Mouse (Mus musculus): ENCODE results near the gene Tie1. TPM values are rescaled to one million over a fixed set of nuclear protein-coding genes. Genes with fewer than 3 reads are reported as not detected.
A peak's percentile ranks its signal among the peaks of the same experiment; 100 is the strongest.

Tie1 gene
- total RNA-seq, 2 experiments from 2014 or later = 13.6 to 13.7 TPM

DNA sequence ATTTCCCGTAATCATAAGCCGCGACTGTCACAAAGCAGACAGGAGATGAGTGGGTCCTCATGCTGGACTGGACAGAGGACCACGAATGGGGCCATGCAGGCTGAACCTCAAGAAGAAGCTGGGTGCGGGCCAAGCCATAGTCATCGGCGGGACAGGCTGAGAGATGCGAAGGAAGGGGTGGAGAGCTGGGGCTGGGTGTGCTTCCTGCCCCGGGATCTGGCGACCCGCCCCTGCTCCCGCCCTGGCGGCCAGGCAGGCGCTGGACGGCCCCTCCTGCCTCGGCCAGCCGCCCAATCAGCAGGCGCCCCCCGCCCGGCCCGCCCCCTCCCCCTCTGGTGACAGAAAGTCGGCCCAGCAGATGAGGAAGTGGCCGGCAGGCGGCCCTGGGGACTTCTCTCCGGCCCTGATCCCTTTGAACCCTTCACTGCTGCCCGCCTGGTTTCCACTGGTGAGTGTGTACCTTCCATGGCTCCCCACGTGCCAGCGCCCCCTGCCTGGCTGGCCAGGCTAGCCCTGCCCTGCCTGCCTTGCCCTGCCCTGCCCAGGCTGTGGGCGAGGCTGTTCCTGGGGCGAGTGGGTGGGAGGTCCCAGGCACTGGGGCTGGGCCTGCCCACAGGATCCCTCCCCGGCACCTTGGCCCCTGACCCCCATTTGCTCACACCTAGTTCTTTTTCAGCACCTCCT lies 62.0 kb downstream of the Tie1 start, which contains the start of gene Elovl1:
Gene Elovl1, plus strand, starts transcription at position 326 of the 684 bp plus-strand sequence.
- intact Hi-C loops (cut with DNase I) = no loop called here

DNA sequence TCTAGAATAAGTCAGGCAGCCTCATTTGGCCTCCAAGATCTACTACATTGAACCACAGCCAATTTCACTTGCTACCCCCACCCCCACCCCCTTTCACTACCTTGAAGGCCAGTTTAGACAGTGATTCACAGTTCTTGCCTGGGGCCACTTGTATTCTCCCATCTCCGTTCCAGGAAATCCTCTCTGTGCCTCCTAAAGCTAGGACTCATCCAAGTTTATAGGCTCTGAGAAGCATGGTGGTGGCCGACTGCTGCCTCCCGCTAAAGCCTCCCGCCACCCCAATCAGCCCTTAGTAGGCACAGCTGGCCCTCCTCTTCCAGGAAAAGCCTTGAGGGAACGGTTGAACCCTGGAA lies 62.5 kb downstream of the Tie1 start:
- DNase-seq (ENCODE audit: extremely low spot score in 1 of 2, low spot score in 2 of 2) = no peak
- intact Hi-C loops (cut with DNase I) = no loop called here

More for the DNA sequence above, 62.0 kb downstream of the Tie1 start, which contains the start of gene Elovl1:
- DNase-seq (ENCODE audit: extremely low spot score in 1 of 2, low spot score in 2 of 2) = peak; percentile 62 to 96

DNA sequence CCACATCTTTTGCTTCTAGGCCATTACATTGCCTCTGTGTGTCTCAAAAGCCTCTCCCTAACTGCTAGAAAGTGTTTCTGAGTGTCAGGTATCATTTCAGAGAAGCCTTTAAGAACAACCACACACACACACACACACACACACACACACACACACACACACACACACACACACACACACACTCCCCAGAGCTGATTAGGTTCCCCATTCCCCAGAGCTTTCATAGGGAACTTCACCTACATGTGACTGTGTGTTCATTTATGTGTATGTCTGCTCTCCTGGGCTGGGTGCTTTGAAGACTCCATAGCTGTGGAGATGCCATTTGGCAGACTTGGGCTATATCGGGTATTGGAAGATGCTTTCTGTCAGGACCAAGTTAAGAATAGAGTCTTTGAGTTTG lies 64.5 kb downstream of the Tie1 start:
- DNase-seq (ENCODE audit: extremely low spot score in 1 of 2, low spot score in 2 of 2) = no peak
- intact Hi-C loops (cut with DNase I) = no loop called here

DNA sequence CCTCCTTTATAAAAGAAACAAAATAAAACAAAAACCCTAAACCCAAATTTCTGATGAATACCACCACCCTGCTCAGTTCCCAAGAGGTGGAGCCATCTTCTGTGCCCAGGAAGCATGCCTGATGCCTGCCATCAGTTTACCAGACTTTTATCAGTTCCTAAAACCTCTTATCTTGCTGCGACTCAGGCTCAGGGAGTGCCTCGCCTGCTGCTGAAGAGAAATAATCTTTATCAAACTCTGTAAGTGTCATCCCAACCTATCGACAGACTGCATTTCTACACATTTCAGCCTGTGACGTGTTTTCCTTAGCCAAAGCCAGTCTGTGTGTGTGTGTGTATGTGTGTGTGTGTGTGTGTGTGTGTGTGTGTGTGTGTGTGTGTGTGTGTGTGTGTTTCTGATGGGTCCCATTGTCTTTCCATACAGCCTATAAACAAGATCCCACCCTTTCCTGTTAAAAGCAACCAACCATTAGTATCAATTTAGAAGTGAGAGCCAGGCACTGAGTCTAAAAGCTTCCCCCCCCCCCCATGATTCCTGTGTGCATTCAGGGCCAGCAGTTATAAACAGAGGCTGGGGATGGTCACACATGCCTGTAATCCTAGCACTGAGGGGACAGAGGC lies 65.2 kb downstream of the Tie1 start:
- intact Hi-C loops (cut with DNase I) = no loop called here
- no peak for DNase-seq (ENCODE audit: extremely low spot score in 1 of 2, low spot score in 2 of 2)

DNA sequence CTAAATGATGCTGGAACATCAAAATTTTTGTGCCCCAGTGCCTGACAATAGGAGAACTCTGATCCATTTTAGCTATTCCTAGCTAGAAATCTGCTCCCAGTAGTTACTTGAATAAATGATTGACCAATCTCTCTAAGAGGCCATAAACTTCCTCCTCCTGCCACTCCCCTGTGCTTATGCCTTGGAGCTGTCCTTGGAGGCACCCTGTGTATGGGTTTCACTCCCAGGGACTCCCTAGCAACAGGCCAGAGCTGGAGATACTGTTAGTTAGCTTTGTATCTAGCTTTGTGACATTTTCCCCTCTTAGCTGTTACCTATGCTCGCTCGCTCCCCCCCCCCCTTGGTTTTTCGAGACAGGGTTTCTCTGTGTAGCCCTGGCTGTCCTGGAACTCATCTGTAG lies 68.5 kb downstream of the Tie1 start:
- intact Hi-C loops (cut with DNase I) = no loop called here
- DNase-seq (ENCODE audit: extremely low spot score in 1 of 2, low spot score in 2 of 2) = no peak

Other genes with a start within 250 kb of the Tie1 start
- 100 to 1,000 TPM; 176 to 196 TPM for gene Ptprf, start 198.7 kb downstream of the Tie1 start, total RNA-seq (2021)
- 10 to 100 TPM; 36.1 to 36.6 TPM for gene Szt2, start 80.8 kb downstream of the Tie1 start, total RNA-seq (2021)
- 10 to 100 TPM; 67.9 to 72.2 TPM for gene Med8, start 80.7 kb downstream of the Tie1 start, total RNA-seq (2021)
- 10 to 100 TPM; 17.2 to 18.4 TPM for gene Elovl1, start 62.0 kb downstream of the Tie1 start, total RNA-seq (2021)
- gene Cdc20, start 52.7 kb downstream of the Tie1 start, total RNA-seq (2021) = 1 to 10 TPM; 3.3 to 3.9 TPM
- under 1 TPM in 1 of 2 experiments, not detected in 1; 0.12 TPM for gene Mpl, start 32.5 kb downstream of the Tie1 start, total RNA-seq (2021)
- gene 2610528J11Rik, start 36.9 kb upstream of the Tie1 start, total RNA-seq (2021) = not detected
- 1 to 10 TPM; 1.5 to 1.8 TPM for gene Tmem125, start 54.0 kb upstream of the Tie1 start, total RNA-seq (2021)
- 1 to 10 TPM in 1 of 2 experiments, under 1 TPM in 1; 0.90 to 1.1 TPM for gene Cfap57, start 130.7 kb upstream of the Tie1 start, total RNA-seq (2021)
- gene Ebna1bp2, start 130.7 kb upstream of the Tie1 start, total RNA-seq (2021) = 10 to 100 TPM; 48.3 to 54.4 TPM
- not detected for gene Olfr62, start 168.9 kb upstream of the Tie1 start, total RNA-seq (2021)
- not detected for gene Olfr1342, start 202.7 kb upstream of the Tie1 start, total RNA-seq (2021)
- not detected for gene Olfr1341, start 213.5 kb upstream of the Tie1 start, total RNA-seq (2021)
- gene Olfr1340, start 230.1 kb upstream of the Tie1 start, total RNA-seq (2021) = not detected
- gene Olfr1339, start 242.1 kb upstream of the Tie1 start, total RNA-seq (2021) = not detected